Mouse (Mus musculus): ENCODE results near the gene Gm21783.
"Not testable (repeated sequence)": the region's sequence is repeated elsewhere in the genome, so short reads cannot be mapped to it uniquely, and the experiment has no call there.

Gm21783 gene

GRCm38 (mm10) chrY:44981163-44981562, at the start of gene Gm21783:
Gm21783 (minus strand) TSS chrY:44981263.
- DNase-seq (ENCODE audit: low spot score in 2 of 2) = not testable (repeated sequence)
